Mouse (Mus musculus) MEL (cell line): ENCODE data around the gene Gata2.

Experiments
- CHD2 ChIP-seq: IDR thresholded peaks from 2 replicates; pipeline ENCODE4 v1.6.1; 2011; ENCODE audit warnings: low read length, improper control_type of control experiment
- CTCF ChIP-seq, 3 experiments: IDR thresholded peaks in 2 of 3; conservative IDR thresholded peaks in 1 of 3; 2 replicates each; pipeline ENCODE4 v1.5.1; 2011 to 2012; ENCODE audit warnings: low read length in 3 of 3, low read depth in 2 of 3, mild to moderate bottlenecking in 2 of 3, improper control_type of control experiment in 1 of 3, inconsistent platforms in 1 of 3, mixed read lengths in 1 of 3, moderate library complexity in 1 of 3; ENCODE audit not compliant: control insufficient read depth in 1 of 3, insufficient read depth in 1 of 3, poor library complexity in 1 of 3, severe bottlenecking in 1 of 3
- NRF1 ChIP-seq: IDR thresholded peaks from 2 replicates; pipeline ENCODE4 v1.6.1; 2014; ENCODE audit warnings: low read depth, mild to moderate bottlenecking, inconsistent platforms, low read length, improper control_type of control experiment, moderate library complexity; ENCODE audit not compliant: poor library complexity, insufficient read depth, severe bottlenecking
- TBP ChIP-seq: IDR thresholded peaks from 2 replicates; pipeline ENCODE4 v1.8.0; 2011; ENCODE audit warnings: low read depth, low read length, improper control_type of control experiment
- TCF12 ChIP-seq: IDR thresholded peaks from 2 replicates; pipeline ENCODE4 v1.6.1; 2014; ENCODE audit warnings: low read depth, mild to moderate bottlenecking, inconsistent platforms, low read length, improper control_type of control experiment, moderate library complexity

DNA sequence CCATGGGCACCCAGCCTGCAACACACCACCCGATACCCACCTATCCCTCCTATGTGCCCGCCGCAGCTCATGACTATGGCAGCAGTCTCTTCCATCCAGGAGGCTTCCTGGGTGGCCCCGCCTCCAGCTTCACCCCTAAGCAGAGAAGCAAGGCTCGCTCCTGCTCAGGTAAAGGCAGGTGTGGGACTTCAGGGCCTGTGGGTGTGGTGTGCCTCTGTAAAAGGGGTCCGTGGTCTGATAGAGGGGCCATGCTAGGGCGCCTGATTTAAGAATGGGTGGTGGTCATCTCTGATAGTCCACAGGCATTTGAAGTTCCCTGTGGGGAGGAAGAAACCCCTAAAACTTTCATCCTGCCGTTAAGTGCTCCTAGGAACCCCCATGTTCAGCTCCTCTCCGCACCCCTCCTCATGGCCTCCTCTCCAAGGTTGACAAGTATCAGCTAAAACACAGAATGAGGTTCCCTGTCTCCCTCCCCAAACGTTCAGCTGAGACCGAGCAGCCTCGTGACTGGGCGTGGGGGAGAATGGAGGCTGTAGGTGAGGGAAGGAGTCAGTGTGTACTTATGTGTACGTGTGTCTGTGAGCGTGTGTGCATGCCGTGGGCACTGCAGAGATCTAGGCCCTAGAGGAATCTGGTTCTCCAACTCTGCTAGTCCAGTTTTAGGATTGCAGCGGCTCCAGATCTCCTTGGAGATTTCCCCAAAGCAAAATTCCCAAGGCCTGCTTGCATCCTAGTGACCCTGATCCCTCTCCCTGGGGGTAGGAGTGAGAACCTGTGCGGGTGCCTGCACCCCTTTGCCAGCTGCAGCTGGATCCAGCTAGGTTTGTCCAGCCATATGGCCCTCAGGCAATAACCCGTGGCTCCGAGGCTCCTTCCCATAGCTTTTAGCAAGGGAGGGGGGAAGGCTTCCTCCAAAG lies 7.3 kb downstream of the Gata2 start:
- TF ChIP-seq CHD2: no peak
- no peak for TF ChIP-seq TCF12
- TF ChIP-seq NRF1: no peak
- no peak for TF ChIP-seq CTCF (IDR thresholded peaks at IDR 0.05 in 2 of 3, conservative IDR thresholded peaks at IDR 0.05 in 1 of 3; ENCODE audit: control insufficient read depth in 1 of 3, insufficient read depth in 1 of 3, low read depth in 2 of 3, low read length in 3 of 3, poor library complexity in 1 of 3, severe bottlenecking in 1 of 3)
- no peak for TF ChIP-seq TBP
